Mouse (Mus musculus) CH12.LX (cell line): Measurements from ENCODE around the gene Gm20388. TPM values are rescaled to one million over a fixed set of nuclear protein-coding genes. Genes with fewer than 3 reads are reported as not detected.

Source experiments
- DNase-seq: peaks from one replicate; pipeline ENCODE4 v3.0.0-alpha.2; 2013; ENCODE audit errors: extremely low read depth
- H3K27ac ChIP-seq: 2 replicates; pipeline ENCODE4 v1.5.1; 2012; ENCODE audit warnings: low read depth, mild to moderate bottlenecking, control low read depth, moderate library complexity; ENCODE audit not compliant: insufficient read depth
- H3K27me3 ChIP-seq: replicated peaks from 2 replicates; pipeline ENCODE3; 2012; ENCODE audit warnings: inconsistent platforms
- H3K36me3 ChIP-seq, 2 experiments: replicated peaks in 1 of 2; 2 replicates each; pipeline versions ENCODE3 to v1.6.1; 2012; ENCODE audit warnings: inconsistent platforms in 1 of 2, low read length in 1 of 2, mild to moderate bottlenecking in 1 of 2, mixed read lengths in 1 of 2, moderate library complexity in 1 of 2; ENCODE audit not compliant: control insufficient read depth in 1 of 2, insufficient read depth in 1 of 2
- H3K4me1 ChIP-seq, 2 experiments: 2 replicates each; pipeline ENCODE4 v1.6.1; 2012; ENCODE audit warnings: inconsistent platforms in 1 of 2, moderate library complexity in 1 of 2; ENCODE audit not compliant: insufficient read depth in 2 of 2, control insufficient read depth in 1 of 2
- H3K4me2 ChIP-seq: 2 replicates; pipeline ENCODE4 v1.6.1; 2012; ENCODE audit warnings: low read depth, mild to moderate bottlenecking, control low read depth; ENCODE audit not compliant: poor library complexity, insufficient read depth, severe bottlenecking
- H3K4me3 ChIP-seq, 3 experiments: fragments of 150-350 bp in 1 of 3; sonication (generic) in 1 of 3; replicated peaks in 1 of 3; 2 replicates each; pipeline versions ENCODE3 to v1.5.1; 2011 to 2012; ENCODE audit warnings: low read depth in 2 of 3, low read length in 2 of 3, mild to moderate bottlenecking in 2 of 3, moderate library complexity in 2 of 3, control low read depth in 1 of 3, improper control_type of control experiment in 1 of 3, inconsistent platforms in 1 of 3, mixed read lengths in 1 of 3; ENCODE audit not compliant: poor library complexity in 1 of 3
- H3K79me2 ChIP-seq: replicated peaks from 2 replicates; pipeline ENCODE4 v1.6.1; 2012; ENCODE audit warnings: mild to moderate bottlenecking, moderate library complexity; ENCODE audit not compliant: control insufficient read depth, poor library complexity, insufficient read depth, severe bottlenecking; ENCODE audit errors: extremely low read depth
- H3K9ac ChIP-seq: 2 replicates; pipeline ENCODE4 v1.6.1; 2012; ENCODE audit warnings: low read depth, mild to moderate bottlenecking, control low read depth, moderate library complexity; ENCODE audit not compliant: insufficient read depth
- H3K9me3 ChIP-seq: replicated peaks from 2 replicates; pipeline ENCODE3; 2012; ENCODE audit warnings: low read length, inconsistent platforms, mixed read lengths
- BHLHE40 ChIP-seq: IDR thresholded peaks from 2 replicates; pipeline ENCODE4 v1.6.1; 2011; ENCODE audit warnings: mild to moderate bottlenecking, low read depth, low read length, improper control_type of control experiment
- CHD1 ChIP-seq: IDR thresholded peaks from 2 replicates; pipeline ENCODE4 v1.6.1; 2012; ENCODE audit warnings: low read depth, low read length, improper control_type of control experiment, inconsistent platforms
- CHD2 ChIP-seq: IDR thresholded peaks from 2 replicates; pipeline ENCODE4 v1.6.1; 2011; ENCODE audit warnings: low read length, improper control_type of control experiment
- CTCF ChIP-seq, 2 experiments: IDR thresholded peaks in 1 of 2; conservative IDR thresholded peaks in 1 of 2; 2 replicates each; pipeline ENCODE4 v1.5.1; 2011 to 2012; ENCODE audit warnings: low read depth in 2 of 2, low read length in 2 of 2, improper control_type of control experiment in 1 of 2, inconsistent platforms in 1 of 2, mild to moderate bottlenecking in 1 of 2, moderate library complexity in 1 of 2
- E2F4 ChIP-seq: IDR thresholded peaks from 2 replicates; pipeline ENCODE4 v1.6.1; 2011; ENCODE audit warnings: low read depth, low read length, improper control_type of control experiment; ENCODE audit not compliant: insufficient replicate concordance
- EP300 ChIP-seq: IDR thresholded peaks from 2 replicates; pipeline ENCODE4 v1.6.1; 2011; ENCODE audit warnings: low read length, improper control_type of control experiment
- ETS1 ChIP-seq: conservative IDR thresholded peaks from 2 replicates; pipeline ENCODE4 v1.6.1; 2012; ENCODE audit warnings: low read depth, mild to moderate bottlenecking, inconsistent platforms, low read length, improper control_type of control experiment, moderate library complexity
- GABPA ChIP-seq: IDR thresholded peaks from 2 replicates; pipeline ENCODE4 v1.6.1; 2012; ENCODE audit warnings: low read depth, low read length, improper control_type of control experiment, inconsistent platforms; ENCODE audit not compliant: insufficient replicate concordance
- HCFC1 ChIP-seq: IDR thresholded peaks from 2 replicates; pipeline ENCODE4 v1.6.1; 2012; ENCODE audit warnings: low read depth, mild to moderate bottlenecking, inconsistent platforms, low read length, improper control_type of control experiment
- IRF4 ChIP-seq: IDR thresholded peaks from 2 replicates; pipeline ENCODE4 v1.6.1; 2014; ENCODE audit warnings: low read depth, mild to moderate bottlenecking, inconsistent platforms, low read length, improper control_type of control experiment
- JUN ChIP-seq: IDR thresholded peaks from 2 replicates; pipeline ENCODE4 v1.6.1; 2011; ENCODE audit warnings: low read depth, mild to moderate bottlenecking, low read length, improper control_type of control experiment, moderate library complexity; ENCODE audit not compliant: insufficient read depth
- JUND ChIP-seq: conservative IDR thresholded peaks from 2 replicates; pipeline ENCODE4 v1.6.1; 2011; ENCODE audit warnings: low read depth, low read length, improper control_type of control experiment
- KAT2A ChIP-seq: IDR thresholded peaks from 2 replicates; pipeline ENCODE4 v1.6.1; 2012; ENCODE audit warnings: low read length, improper control_type of control experiment, inconsistent platforms; ENCODE audit not compliant: insufficient replicate concordance
- MAZ ChIP-seq: IDR thresholded peaks from 2 replicates; pipeline ENCODE4 v1.6.1; 2012; ENCODE audit warnings: low read depth, mild to moderate bottlenecking, inconsistent platforms, low read length, improper control_type of control experiment, moderate library complexity
- MYC ChIP-seq: IDR thresholded peaks from 2 replicates; pipeline ENCODE4 v1.6.1; 2011; ENCODE audit warnings: low read depth, mild to moderate bottlenecking, improper control_type of control experiment, low read length
- NELFE ChIP-seq: IDR thresholded peaks from 2 replicates; pipeline ENCODE4 v1.6.1; 2011; ENCODE audit warnings: low read depth, low read length, improper control_type of control experiment
- NRF1 ChIP-seq: IDR thresholded peaks from 2 replicates; pipeline ENCODE4 v1.6.1; 2014; ENCODE audit warnings: low read depth, mild to moderate bottlenecking, inconsistent platforms, low read length, improper control_type of control experiment, moderate library complexity
- PAX5 ChIP-seq: IDR thresholded peaks from 2 replicates; pipeline ENCODE4 v1.6.1; 2012; ENCODE audit warnings: low read length, inconsistent platforms, mixed read lengths
- POLR2AphosphoS2 ChIP-seq: IDR thresholded peaks from 2 replicates; pipeline ENCODE4 v1.6.1; 2011; ENCODE audit warnings: low read depth, low read length, improper control_type of control experiment
- RAD21 ChIP-seq: IDR thresholded peaks from 2 replicates; pipeline ENCODE4 v1.6.1; 2011; ENCODE audit warnings: low read depth, mild to moderate bottlenecking, low read length, improper control_type of control experiment, moderate library complexity
- RCOR1 ChIP-seq: conservative IDR thresholded peaks from 2 replicates; pipeline ENCODE4 v1.6.1; 2012; ENCODE audit warnings: low read depth, mild to moderate bottlenecking, inconsistent platforms, low read length, improper control_type of control experiment
- SIN3A ChIP-seq: IDR thresholded peaks from 2 replicates; pipeline ENCODE4 v1.6.1; 2012; ENCODE audit warnings: low read length, improper control_type of control experiment, inconsistent platforms
- SMC3 ChIP-seq: IDR thresholded peaks from 2 replicates; pipeline ENCODE4 v1.6.1; 2011; ENCODE audit warnings: low read depth, low read length, improper control_type of control experiment
- TBP ChIP-seq: conservative IDR thresholded peaks from 2 replicates; pipeline ENCODE4 v1.6.1; 2011; ENCODE audit warnings: low read depth, low read length, improper control_type of control experiment
- TCF12 ChIP-seq: IDR thresholded peaks from 2 replicates; pipeline ENCODE4 v1.6.1; 2014; ENCODE audit warnings: low read depth, mild to moderate bottlenecking, inconsistent platforms, low read length, improper control_type of control experiment
- USF1 ChIP-seq: IDR thresholded peaks from 2 replicates; pipeline ENCODE4 v1.6.1; 2014; ENCODE audit warnings: low read depth, mild to moderate bottlenecking, inconsistent platforms, low read length, improper control_type of control experiment
- USF2 ChIP-seq: conservative IDR thresholded peaks from 2 replicates; pipeline ENCODE4 v1.6.1; 2011; ENCODE audit warnings: low read depth, low read length, improper control_type of control experiment
- ZC3H11A ChIP-seq: IDR thresholded peaks from 2 replicates; pipeline ENCODE4 v1.6.1; 2012; ENCODE audit warnings: low read depth, mild to moderate bottlenecking, inconsistent platforms, low read length, improper control_type of control experiment
- ZMIZ1 ChIP-seq: IDR thresholded peaks from 2 replicates; pipeline ENCODE4 v1.6.1; 2012; ENCODE audit warnings: low read depth, mild to moderate bottlenecking, inconsistent platforms, low read length, improper control_type of control experiment
- dilution Hi-C: fragments of 300-500 bp; cut with MboI; formaldehyde crosslinking; loops from 2 replicates; pipeline ENCODE4 v1.14.3; 2020; ENCODE audit warnings: low sequenced_read_pairs; ENCODE audit not compliant: extremely low pct_unique_long_range_greater_than_20kb, extremely low pct_ligation_motif_present
- in situ Hi-C: fragments of 300-500 bp; cut with MboI; formaldehyde crosslinking; loops from 3 replicates; pipeline ENCODE4 v1.14.3; 2019; ENCODE audit warnings: low sequenced_read_pairs, low pct_ligation_motif_present, low pct_unique_long_range_greater_than_20kb, mixed read lengths
- polyA plus RNA-seq: library from polyadenylated mRNA; unstranded; fragments of >175 nt; gene quantifications from 2 replicates; pipeline ENCODE4 v1.2.1, GENCODE M21; 2012; ENCODE audit warnings: low read depth; ENCODE audit not compliant: insufficient read length
- total RNA-seq, 2 experiments: library from RNA; depleted of rRNA; stranded (reverse); fragments of 300-350 nt in 1 of 2; fragments of >200 nt in 1 of 2; gene quantifications; 2 replicates each; pipeline ENCODE4 v1.2.3; 2012 to 2014

Gm20388 gene
- total and polyA plus RNA-seq, 3 experiments = 14.8 to 26.3 (median 22.2) TPM

DNA sequence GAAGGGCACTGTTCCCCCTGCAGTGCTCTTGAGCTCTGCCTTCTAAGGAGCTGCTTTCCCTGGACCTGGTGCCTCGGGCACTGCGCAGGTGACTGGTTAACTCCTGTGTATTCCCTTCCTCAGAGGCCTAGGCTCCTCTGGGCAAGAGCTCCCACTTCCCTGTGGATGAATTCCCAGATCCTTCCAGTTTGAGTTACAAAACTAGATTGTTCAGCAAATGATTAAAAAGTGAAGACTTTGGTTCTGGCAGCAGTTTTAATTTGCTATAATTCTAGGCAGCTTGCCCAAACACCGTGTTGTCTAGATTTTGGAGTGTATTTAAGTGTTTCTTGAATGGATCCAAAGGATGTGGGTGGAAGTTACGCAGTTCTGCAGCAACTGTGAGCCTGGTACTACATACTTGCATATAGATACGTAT, 4341.9 kb downstream of the Gm20388 start:
- DNase-seq = no peak
- dilution Hi-C loops = no loop called here
- peaks cover 4 to 49% of the 10 kb centered on the region in 2 experiments for H3K36me3 ChIP-seq
- H3K79me2 ChIP-seq = no peaks in the 10 kb centered on the region; the same call in 1 of the 2 replicates
- TF ChIP-seq NRF1 = no peak
- TF ChIP-seq CTCF (conservative IDR thresholded peaks at IDR 0.05 in 1 of 2, IDR thresholded peaks at IDR 0.05 in 1 of 2; ENCODE audit: low read depth in 2 of 2, low read length in 2 of 2) = no peak
- no peak for TF ChIP-seq TCF12
- no peak for TF ChIP-seq BHLHE40
- no peak for TF ChIP-seq MYC
- TF ChIP-seq NELFE = no peak
- TF ChIP-seq POLR2AphosphoS2 = no peak
- no peak for TF ChIP-seq PAX5
- no peak for TF ChIP-seq USF1
- TF ChIP-seq SIN3A = no peak
- TF ChIP-seq USF2 = no peak
- TF ChIP-seq CHD1 = no peak
- TF ChIP-seq ETS1 = no peak
- TF ChIP-seq TBP = no peak
- no peak for TF ChIP-seq CHD2
- no peak for TF ChIP-seq RCOR1
- no peak for TF ChIP-seq E2F4
- TF ChIP-seq SMC3 = no peak
- no peak for TF ChIP-seq GABPA
- H3K27ac ChIP-seq = no peak overlapping the region
- in situ Hi-C loops = no loop called here
- H3K27me3 ChIP-seq = no peaks in the 10 kb centered on the region
- no peak overlapping the region for H3K9ac ChIP-seq
- no peak overlapping the region for H3K4me2 ChIP-seq
- peaks cover 2 to 34% of the 10 kb centered on the region in 2 experiments; a peak in 2 of 4 replicates for H3K4me1 ChIP-seq
- H3K4me3 ChIP-seq = no peak overlapping the region
- peaks cover 10% of the 10 kb centered on the region for H3K9me3 ChIP-seq

DNA sequence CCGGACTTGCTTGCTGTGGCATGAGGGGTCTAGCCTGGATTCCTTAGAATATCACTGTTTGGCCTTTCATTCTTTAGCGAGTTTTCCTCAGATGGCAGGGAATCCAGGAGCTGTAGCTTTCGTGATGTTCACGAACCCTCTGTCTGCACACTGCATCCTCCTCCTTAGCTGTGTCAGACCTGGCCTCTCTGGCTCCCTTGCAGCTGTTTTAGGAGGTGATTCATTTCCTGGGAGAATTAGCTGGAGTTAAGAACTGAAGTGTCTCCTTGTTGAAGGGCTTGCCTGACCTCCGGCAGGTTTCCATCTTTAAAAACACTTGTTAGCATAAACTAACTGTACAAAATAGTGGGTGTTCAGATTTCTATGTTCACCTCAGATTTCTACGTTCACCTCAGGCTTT, 4343.3 kb downstream of the Gm20388 start:
- in situ Hi-C loops (no loop called here), dilution Hi-C loops (no loop called here)
- no peak overlapping the region for H3K9ac ChIP-seq
- no peaks in the 10 kb centered on the region; the same call in 1 of the 2 replicates for H3K79me2 ChIP-seq
- DNase-seq = no peak
- no peak overlapping the region for H3K4me2 ChIP-seq
- H3K27me3 ChIP-seq = no peaks in the 10 kb centered on the region
- peaks cover 8 to 46% of the 10 kb centered on the region in 2 experiments for H3K4me1 ChIP-seq
- H3K36me3 ChIP-seq = peaks cover 0 to 43% of the 10 kb centered on the region in 2 experiments
- no peak overlapping the region for H3K27ac ChIP-seq
- peaks cover 10% of the 10 kb centered on the region for H3K9me3 ChIP-seq
- TF ChIP-seq SMC3 (no peak), HCFC1 (no peak), IRF4 (no peak), JUN (no peak), ZMIZ1 (no peak), JUND (no peak), BHLHE40 (no peak), KAT2A (no peak), MAZ (no peak), PAX5 (no peak), RAD21 (no peak), CHD2 (no peak), EP300 (no peak), ZC3H11A (no peak)
- H3K4me3 ChIP-seq = no peak overlapping the region
